Mouse (Mus musculus) gastrocnemius, postnatal 36 days (tissue): Measurements from ENCODE around the gene Enpp4. TPM values are rescaled to one million over a fixed set of nuclear protein-coding genes. Genes with fewer than 3 reads are reported as not detected.

ENCODE experiments used
- DNase-seq, 2 experiments: peaks; one replicate each; pipeline ENCODE4 v3.0.0; 2022
- intact Hi-C: fragments of 180-260 bp; cut with DNase I; formaldehyde crosslinking; loops from one replicate; pipeline ENCODE4 v1.15.1; 2025
- long read RNA-seq, 2 experiments: library from polyadenylated mRNA; stranded (forward); transcript quantifications; one replicate each; pipeline ENCODE4 v2.0.0; 2021
- total RNA-seq, 2 experiments: library from RNA; stranded (reverse); gene quantifications; 2 replicates each; pipeline ENCODE4 v1.2.3; 2021

Gene Enpp4
- 10 to 100 TPM; 32.1 to 38.8 TPM for total RNA-seq
- long read RNA-seq, experiment 1, full-length matches to known transcripts, result 13 of 19 reads
- long read RNA-seq, experiment 1, partial matches to known transcripts, result 0 of 19 reads
- long read RNA-seq, experiment 1, other reads (novel, unspliced or antisense), result 6 of 19 reads
- long read RNA-seq, experiment 2, full-length matches to known transcripts, result 17 of 25 reads
- long read RNA-seq, experiment 2, partial matches to known transcripts, result 0 of 25 reads
- long read RNA-seq, experiment 2, other reads (novel, unspliced or antisense), result 8 of 25 reads

- peak; percentile 85 to 87 for DNase-seq
- intact Hi-C loops, result no loop called here
These were observed at the start of gene Enpp4 for GRCm38 (mm10) chr17:44105287-44106138. Enpp4 (minus strand) TSS chr17:44105809.

GRCm38 (mm10) chr17:44155204-44155603, 49.6 kb upstream of the Enpp4 start:
- no peak for DNase-seq
- intact Hi-C loops, result no loop called here

- no peak for DNase-seq
- intact Hi-C loops, result loop anchor here (5.0 kb wide), 1 partner anchor 33 kb away; the partner anchor contains the start of gene Clic5
These were observed 48.3 kb upstream of the Enpp4 start for GRCm38 (mm10) chr17:44153871-44154270.

- no peak for DNase-seq
- intact Hi-C loops, result loop anchor here (2.0 to 5.0 kb wide), 2 partner anchors 35 to 103 kb away; partner anchors contain the start of gene Clic5
These were observed 46.3 kb upstream of the Enpp4 start for GRCm38 (mm10) chr17:44151889-44152288.

GRCm38 (mm10) chr17:44151130-44151529, 45.5 kb upstream of the Enpp4 start:
- intact Hi-C loops, result loop anchor here (2.0 to 5.0 kb wide), 2 partner anchors 36 to 104 kb away; partner anchors contain the start of gene Clic5
- peak in 1 of 2 experiments; percentile 43 for DNase-seq

GRCm38 (mm10) chr17:44148109-44148846, 42.7 kb upstream of the Enpp4 start:
- intact Hi-C loops, result no loop called here

GRCm38 (mm10) chr17:44145806-44146205, 40.2 kb upstream of the Enpp4 start:
- intact Hi-C loops, result no loop called here
- no peak for DNase-seq

More at GRCm38 (mm10) chr17:44148109-44148846, 42.7 kb upstream of the Enpp4 start:
- no peak for DNase-seq

GRCm38 (mm10) chr17:44136863-44137640, 31.4 kb upstream of the Enpp4 start:
- DNase-seq, result no peak
- intact Hi-C loops, result loop anchor here (10.0 kb wide), 1 partner anchor 442 kb away; no protein-coding TSS in a partner anchor

- intact Hi-C loops, result loop anchor here (10.0 kb wide), 1 partner anchor 441 kb away; no protein-coding TSS in a partner anchor
- no peak for DNase-seq
These were observed 30.4 kb upstream of the Enpp4 start for GRCm38 (mm10) chr17:44136018-44136417.

GRCm38 (mm10) chr17:44134545-44134944, 28.9 kb upstream of the Enpp4 start:
- intact Hi-C loops, result loop anchor here (10.0 kb wide), 1 partner anchor 440 kb away; no protein-coding TSS in a partner anchor

GRCm38 (mm10) chr17:44134106-44134505, 28.5 kb upstream of the Enpp4 start:
- intact Hi-C loops, result loop anchor here (10.0 kb wide), 1 partner anchor 439 kb away; no protein-coding TSS in a partner anchor
- DNase-seq, result no peak

More at GRCm38 (mm10) chr17:44134545-44134944, 28.9 kb upstream of the Enpp4 start:
- DNase-seq, result no peak

GRCm38 (mm10) chr17:44130429-44130828, 24.8 kb upstream of the Enpp4 start:
- intact Hi-C loops, result loop anchor here (10.0 kb wide), 1 partner anchor 436 kb away; no protein-coding TSS in a partner anchor
- peak; percentile 53 to 61 for DNase-seq

GRCm38 (mm10) chr17:44129092-44129750, 23.6 kb upstream of the Enpp4 start:
- intact Hi-C loops, result loop anchor here (1.0 to 5.0 kb wide), 2 partner anchors 53 to 242 kb away; no protein-coding TSS in a partner anchor
- DNase-seq, result no peak

GRCm38 (mm10) chr17:44121366-44122100, 15.9 kb upstream of the Enpp4 start:
- intact Hi-C loops, result no loop called here
- no peak for DNase-seq

- no peak for DNase-seq
- intact Hi-C loops, result no loop called here
These were observed 12.6 kb upstream of the Enpp4 start for GRCm38 (mm10) chr17:44118231-44118630.

- intact Hi-C loops, result no loop called here
- DNase-seq, result no peak
These were observed 12.1 kb upstream of the Enpp4 start for GRCm38 (mm10) chr17:44117721-44118120.

- intact Hi-C loops, result no loop called here
- no peak for DNase-seq
These were observed 11.0 kb upstream of the Enpp4 start for GRCm38 (mm10) chr17:44116584-44116983.

- DNase-seq, result no peak
- intact Hi-C loops, result no loop called here
These were observed 2.7 kb upstream of the Enpp4 start for GRCm38 (mm10) chr17:44108331-44108730.
